Mouse (Mus musculus) gastrocnemius, postnatal 14 days (tissue): ENCODE measurements around the gene Arfip2. TPM values are rescaled to one million over a fixed set of nuclear protein-coding genes. Genes with fewer than 3 reads are reported as not detected.

ENCODE experiments used
- DNase-seq: peaks from one replicate; pipeline ENCODE4 v3.0.0; 2021; ENCODE audit warnings: mixed read lengths
- intact Hi-C: fragments of 180-260 bp; cut with DNase I; formaldehyde crosslinking; loops from one replicate; pipeline ENCODE4 v1.15.1; 2025; ENCODE audit warnings: low total_unique reads
- long read RNA-seq, 2 experiments: library from polyadenylated mRNA; stranded (forward); transcript quantifications; one replicate each; pipeline ENCODE4 v2.0.0; 2021
- total RNA-seq, 2 experiments: library from RNA; stranded (reverse); gene quantifications; 2 replicates each; pipeline ENCODE4 v1.2.3; 2021

The Arfip2 gene
- 10 to 100 TPM; 12.2 to 14.5 TPM for total RNA-seq
- long read RNA-seq, experiment 1, partial matches to known transcripts, result 0 of 8 reads
- long read RNA-seq, experiment 1, other reads (novel, unspliced or antisense), result 6 of 8 reads
- long read RNA-seq, experiment 2, partial matches to known transcripts, result 2 of 11 reads
- long read RNA-seq, experiment 2, other reads (novel, unspliced or antisense), result 5 of 11 reads

- DNase-seq, result peak; percentile 96
- intact Hi-C loops, result no loop called here
These were observed at the start of gene Arfip2, which contains the start of gene Gm45799 for GRCm38 (mm10) chr7:105640233-105640893. Gene Arfip2, minus strand, starts transcription at chr7:105640416. Gene Gm45799, plus strand, starts transcription at chr7:105640552.

- DNase-seq, result no peak
- intact Hi-C loops, result no loop called here
These were observed 45.5 kb upstream of the Arfip2 start for GRCm38 (mm10) chr7:105685541-105686197.

GRCm38 (mm10) chr7:105650639-105651435, 10.6 kb upstream of the Arfip2 start, which contains the start of gene Dnhd1:
Gene Dnhd1, plus strand, starts transcription at chr7:105650827.
- DNase-seq, result peak; percentile 82
- intact Hi-C loops, result loop anchor here (10.0 kb wide), 1 partner anchor 164 kb away; the partner anchor contains the start of gene Mrpl17

- DNase-seq, result no peak
- intact Hi-C loops, result no loop called here
These were observed 1.7 kb upstream of the Arfip2 start for GRCm38 (mm10) chr7:105641936-105642335.

- no peak for DNase-seq
- intact Hi-C loops, result no loop called here
These were observed 659 bp upstream of the Arfip2 start for GRCm38 (mm10) chr7:105640894-105641255.

GRCm38 (mm10) chr7:105639756-105640155, 460 bp downstream of the Arfip2 start, which contains the start of gene Timm10b:
Gene Timm10b, plus strand, starts transcription at chr7:105640056.
- DNase-seq, result no peak
- intact Hi-C loops, result loop anchor here (10.0 kb wide), 1 partner anchor 105 kb away; the partner anchor contains the start of gene Taf10

- DNase-seq, result peak; percentile 40
- intact Hi-C loops, result loop anchor here (10.0 kb wide), 1 partner anchor 105 kb away; the partner anchor contains the start of gene Taf10
These were observed 912 bp downstream of the Arfip2 start for GRCm38 (mm10) chr7:105639304-105639703.

- DNase-seq, result no peak
- intact Hi-C loops, result loop anchor here (10.0 kb wide), 1 partner anchor 106 kb away; the partner anchor contains the start of gene Taf10
These were observed 1.4 kb downstream of the Arfip2 start for GRCm38 (mm10) chr7:105638776-105639175.

- no peak for DNase-seq
These were observed 4.5 kb downstream of the Arfip2 start for GRCm38 (mm10) chr7:105635726-105636125.

GRCm38 (mm10) chr7:105634272-105634920, 5.8 kb downstream of the Arfip2 start:
- no peak for DNase-seq
- intact Hi-C loops, result loop anchor here (10.0 kb wide), 1 partner anchor 110 kb away; the partner anchor contains the start of gene Taf10

More at GRCm38 (mm10) chr7:105635726-105636125, 4.5 kb downstream of the Arfip2 start:
- intact Hi-C loops, result loop anchor here (10.0 kb wide), 1 partner anchor 109 kb away; the partner anchor contains the start of gene Taf10

GRCm38 (mm10) chr7:105633801-105634135, 6.4 kb downstream of the Arfip2 start:
- DNase-seq, result no peak
- intact Hi-C loops, result loop anchor here (10.0 kb wide), 1 partner anchor 111 kb away; the partner anchor contains the start of gene Taf10

GRCm38 (mm10) chr7:105633127-105633800, 7.0 kb downstream of the Arfip2 start, which contains the start of gene Trim3:
Gene Trim3, minus strand, starts transcription at chr7:105633571.
- DNase-seq, result peak; percentile 94
- intact Hi-C loops, result loop anchor here (10.0 kb wide), 1 partner anchor 112 kb away; the partner anchor contains the start of gene Taf10

GRCm38 (mm10) chr7:105632551-105632972, 7.7 kb downstream of the Arfip2 start:
- intact Hi-C loops, result loop anchor here (10.0 kb wide), 1 partner anchor 112 kb away; the partner anchor contains the start of gene Taf10
- no peak for DNase-seq

- peak; percentile 62 for DNase-seq
- intact Hi-C loops, result no loop called here
These were observed 11.6 kb downstream of the Arfip2 start for GRCm38 (mm10) chr7:105628633-105629032.

- no peak for DNase-seq
- intact Hi-C loops, result no loop called here
These were observed 14.8 kb downstream of the Arfip2 start for GRCm38 (mm10) chr7:105625397-105625796.

- DNase-seq, result no peak
- intact Hi-C loops, result no loop called here
These were observed 18.4 kb downstream of the Arfip2 start for GRCm38 (mm10) chr7:105621646-105622292.

GRCm38 (mm10) chr7:105621053-105621452, 19.2 kb downstream of the Arfip2 start:
- DNase-seq, result no peak
- intact Hi-C loops, result no loop called here
